Mouse (Mus musculus): Measurements from ENCODE around the gene Kcnj14.

GRCm38 (mm10) chr7:45815984-45816351 lies 8.6 kb downstream of the Kcnj14 start:
- no peak for TF ChIP-seq CTCF (conservative IDR thresholded peaks at IDR 0.05; ENCODE audit: low read length)
- no peak for TF ChIP-seq POU5F1 (IDR thresholded peaks at IDR 0.05; ENCODE audit: borderline replicate concordance, low read length)
- TF ChIP-seq NANOG (IDR thresholded peaks at IDR 0.05; ENCODE audit: borderline replicate concordance, low read length) = no peak

Measured in E14TG2a.4 (cell line).